Mouse (Mus musculus) spleen, adult 2 months (tissue): Measurements from ENCODE around the gene Necap2. TPM values are rescaled to one million over a fixed set of nuclear protein-coding genes. Genes with fewer than 3 reads are reported as not detected.

ENCODE experiments used
- DNase-seq, 2 experiments: peaks; one replicate each; pipeline versions ENCODE4 v3.0.0 to v3.0.0-alpha.2; 2012 to 2021; ENCODE audit warnings: low spot score in 2 of 2, low read depth in 1 of 2
- H3K27ac ChIP-seq: fragments of 200-500 bp; 2 replicates; pipeline ENCODE4 v1.5.1; 2012; ENCODE audit warnings: low read length, inconsistent platforms; ENCODE audit not compliant: insufficient read depth
- H3K27me3 ChIP-seq: fragments of 200-500 bp; 2 replicates; pipeline ENCODE4 v1.6.1; 2012; ENCODE audit warnings: mild to moderate bottlenecking, moderate library complexity, low read length, inconsistent platforms; ENCODE audit not compliant: control insufficient read depth, insufficient read depth
- H3K36me3 ChIP-seq: fragments of 200-500 bp; 2 replicates; pipeline ENCODE4 v1.6.1; 2012; ENCODE audit warnings: mild to moderate bottlenecking, low read length, inconsistent platforms; ENCODE audit not compliant: control insufficient read depth, insufficient read depth
- H3K4me1 ChIP-seq: fragments of 200-500 bp; 2 replicates; pipeline ENCODE4 v1.6.1; 2011; ENCODE audit warnings: inconsistent platforms; ENCODE audit not compliant: control insufficient read depth, insufficient read depth, insufficient read length
- H3K4me3 ChIP-seq: fragments of 200-500 bp; 2 replicates; pipeline ENCODE4 v1.5.1; 2011; ENCODE audit warnings: mild to moderate bottlenecking, inconsistent platforms; ENCODE audit not compliant: insufficient read depth, insufficient read length; ENCODE audit errors: extremely low read depth
- CTCF ChIP-seq: fragments of 200-500 bp; IDR thresholded peaks from 2 replicates; pipeline ENCODE4 v1.5.1; 2011; ENCODE audit warnings: mild to moderate bottlenecking, inconsistent platforms; ENCODE audit not compliant: insufficient read depth, insufficient read length, insufficient replicate concordance; ENCODE audit errors: extremely low read depth
- POLR2A ChIP-seq: fragments of 200-500 bp; IDR thresholded peaks from 2 replicates; pipeline ENCODE4 v1.6.1; 2011; ENCODE audit warnings: low read depth, low read length, inconsistent platforms
- WGBS: fragments of 180-500 bp; shearing (Covaris S2); methylation state at CpG from one replicate; pipeline ENCODE4 v1.1.7; 2018; 5-methylcytosine and 5-hydroxymethylcytosine counted together
- polyA plus RNA-seq: library from polyadenylated mRNA; depleted of rRNA; stranded (reverse); fragments of >200 nt; gene quantifications from 2 replicates; pipeline ENCODE4 v1.2.3, GENCODE M21; 2012

Gene Necap2
- polyA plus RNA-seq, 1 experiment: 71.3 TPM

DNA sequence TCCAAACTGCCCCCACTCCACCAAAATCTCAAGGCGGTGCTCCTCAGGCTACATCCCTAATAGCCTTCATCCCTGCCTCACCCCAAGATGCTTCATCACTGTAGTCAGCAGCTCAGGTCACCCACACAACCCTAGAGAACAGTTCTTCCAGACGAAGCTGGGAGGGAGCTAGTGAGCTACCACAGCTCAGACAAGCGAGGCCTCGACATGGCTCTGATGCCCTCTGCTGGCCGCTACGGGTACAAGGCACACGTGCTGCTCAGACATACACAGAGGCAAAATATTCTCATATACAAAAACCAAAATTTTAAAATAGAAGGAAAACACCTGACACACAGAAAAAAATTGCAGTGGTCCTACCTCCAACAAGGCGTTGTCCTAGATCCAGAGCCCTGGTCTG lies 13.0 kb downstream of the Necap2 start:
- Histone ChIP-seq H3K4me1 (no peaks in the 10 kb centered on the region), H3K27ac (no peak overlapping the region), H3K36me3 (peaks cover 38% of the 10 kb centered on the region), H3K4me3 (no peak overlapping the region), H3K27me3 (no peaks in the 10 kb centered on the region)
- peak; percentile 78 to 82 for DNase-seq
- WGBS: 10% methylated on average over 8 of the region's 8 CpGs
- TF ChIP-seq CTCF (peak; percentile 98), POLR2A (no peak)

DNA sequence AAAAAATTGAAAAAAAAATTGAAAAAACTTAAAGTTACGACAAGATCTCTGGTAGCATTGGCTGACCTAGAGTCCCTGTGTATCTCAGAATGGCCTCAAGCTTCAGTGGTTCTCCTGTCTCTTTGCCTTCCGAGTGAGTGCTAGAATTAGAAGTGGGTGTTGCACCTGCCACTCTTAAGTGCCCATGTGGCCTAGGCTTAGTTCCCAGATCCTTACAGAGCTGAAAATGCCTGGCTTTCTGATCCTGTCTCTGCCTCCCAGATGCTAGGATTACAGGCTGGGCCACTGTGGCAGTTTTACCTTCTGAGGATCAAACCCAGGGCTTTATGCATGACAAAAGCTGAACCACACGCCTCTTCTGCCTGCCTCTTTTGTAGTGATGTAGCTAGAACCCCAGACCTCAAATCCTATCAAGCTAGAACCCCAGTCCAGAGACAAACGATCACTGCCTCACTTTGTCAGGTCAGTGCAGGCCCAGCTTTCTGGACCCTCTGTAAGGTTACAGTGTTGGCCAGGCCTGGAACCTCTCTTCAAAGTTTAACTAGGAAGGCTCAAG lies 14.0 kb downstream of the Necap2 start:
- WGBS: 94% methylated on average over 4 of the region's 4 CpGs
- Histone ChIP-seq H3K4me3 (no peak overlapping the region), H3K36me3 (peaks cover 30% of the 10 kb centered on the region), H3K27ac (no peak overlapping the region), H3K4me1 (no peaks in the 10 kb centered on the region), H3K27me3 (no peaks in the 10 kb centered on the region)
- TF ChIP-seq POLR2A: no peak
- no peak for DNase-seq

DNA sequence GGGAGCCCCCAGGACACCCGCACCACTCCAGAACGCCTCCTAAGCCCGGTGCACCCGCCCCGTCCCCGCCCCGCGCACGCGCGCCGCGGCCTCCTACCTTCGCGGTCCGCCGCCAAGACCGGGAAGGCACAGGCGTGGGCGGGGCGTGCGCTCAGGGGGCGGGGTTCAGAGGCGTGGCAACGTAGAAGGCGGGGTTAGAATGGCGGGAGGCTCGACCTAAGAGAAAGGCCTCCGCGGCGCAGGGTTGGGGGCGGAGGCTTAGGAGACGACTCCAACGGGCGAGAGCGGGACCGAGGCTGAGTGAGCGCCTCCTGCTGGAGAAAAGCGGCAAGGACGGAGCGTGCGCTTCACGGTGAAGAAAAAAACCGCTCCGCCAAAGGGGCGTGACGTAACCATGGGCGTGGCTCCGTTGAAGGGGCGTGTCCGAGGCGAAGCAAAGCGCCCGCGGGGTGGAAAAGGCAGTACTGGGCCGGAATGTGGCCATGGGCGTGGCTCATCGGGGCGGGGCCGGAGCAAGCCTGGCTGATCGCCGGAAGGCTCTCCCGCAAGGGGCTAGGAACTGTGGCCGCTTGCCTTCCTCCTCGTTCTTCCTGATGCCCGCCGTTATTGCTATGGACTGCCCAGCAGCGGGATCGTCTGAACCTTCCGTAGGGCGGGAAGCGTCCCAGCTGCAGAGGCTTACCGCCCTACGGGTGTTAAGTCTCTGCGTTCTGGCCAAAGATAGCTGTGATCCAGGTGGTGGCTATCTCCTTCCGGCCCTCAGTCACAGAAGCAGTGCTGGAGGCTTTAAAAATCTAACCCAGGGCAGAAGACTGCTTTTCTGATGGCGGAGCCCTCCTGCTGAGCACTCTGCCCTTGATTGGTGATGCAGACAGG lies 17.5 kb downstream of the Necap2 start, which contains the start of gene Crocc:
TSS of gene Crocc (minus strand) at position 125 of the 876 bp plus-strand sequence.
- no peaks in the 10 kb centered on the region; the same call in 1 of the 2 replicates for H3K36me3 ChIP-seq
- peak within 1 kb of the TSS; percentile 73 for H3K4me3 ChIP-seq
- TF ChIP-seq CTCF (peak; percentile 96), POLR2A (peak; percentile 61)
- no peaks in the 10 kb centered on the region for H3K4me1 ChIP-seq
- peak; percentile 98 to 100 for DNase-seq
- WGBS: under 1% methylated on average over 77 of the region's 77 CpGs
- no peaks in the 10 kb centered on the region for H3K27me3 ChIP-seq
- H3K27ac ChIP-seq: peak within 1 kb of the TSS; percentile 80

DNA sequence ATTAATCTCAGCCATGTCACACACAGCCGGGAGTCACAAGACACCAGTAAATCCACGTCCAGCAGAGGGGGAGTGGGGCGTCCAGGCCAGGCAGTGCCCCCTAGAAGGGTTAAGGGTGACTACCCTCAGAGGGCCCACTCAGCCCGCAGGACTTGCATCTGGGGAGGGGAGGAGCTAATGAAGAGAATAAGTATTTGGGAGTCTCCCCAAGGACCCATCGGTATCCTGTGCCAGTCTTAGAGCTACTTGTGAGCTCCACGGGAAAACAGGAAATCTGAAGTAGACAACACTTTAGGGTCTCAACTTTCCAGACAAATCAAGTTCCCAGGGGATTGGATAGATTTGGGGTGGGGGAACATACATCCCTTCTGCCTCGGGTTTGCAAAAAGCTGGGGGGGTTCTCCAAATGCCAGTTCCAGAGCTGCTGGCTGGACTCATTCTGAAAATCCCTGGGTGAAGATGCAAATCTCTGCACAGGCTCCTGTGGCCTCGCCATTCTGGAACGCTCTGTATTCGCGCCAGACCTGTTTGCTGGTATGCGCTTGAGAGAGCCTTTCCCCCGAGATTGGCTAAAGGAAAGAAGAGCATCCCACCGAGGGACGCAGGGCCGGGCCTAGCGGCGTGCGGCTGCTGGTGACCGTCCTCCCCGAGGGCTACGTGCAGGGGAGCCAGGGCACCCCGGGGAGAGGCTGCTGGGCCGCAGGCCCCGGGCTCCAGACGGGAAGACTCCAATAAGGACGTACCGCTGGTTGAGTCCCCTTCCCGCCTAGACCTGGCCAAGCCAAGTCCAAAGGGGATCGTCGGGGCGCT lies 18.3 kb downstream of the Necap2 start:
- 10% methylated on average over 32 of the region's 32 CpGs for WGBS
- Histone ChIP-seq H3K4me1 (no peaks in the 10 kb centered on the region), H3K36me3 (no peaks in the 10 kb centered on the region), H3K4me3 (peak overlapping the region; percentile 73), H3K27me3 (no peaks in the 10 kb centered on the region), H3K27ac (peak overlapping the region; percentile 9; the same call in 1 of the 2 replicates)
- DNase-seq: no peak
- TF ChIP-seq CTCF (no peak), POLR2A (no peak)

DNA sequence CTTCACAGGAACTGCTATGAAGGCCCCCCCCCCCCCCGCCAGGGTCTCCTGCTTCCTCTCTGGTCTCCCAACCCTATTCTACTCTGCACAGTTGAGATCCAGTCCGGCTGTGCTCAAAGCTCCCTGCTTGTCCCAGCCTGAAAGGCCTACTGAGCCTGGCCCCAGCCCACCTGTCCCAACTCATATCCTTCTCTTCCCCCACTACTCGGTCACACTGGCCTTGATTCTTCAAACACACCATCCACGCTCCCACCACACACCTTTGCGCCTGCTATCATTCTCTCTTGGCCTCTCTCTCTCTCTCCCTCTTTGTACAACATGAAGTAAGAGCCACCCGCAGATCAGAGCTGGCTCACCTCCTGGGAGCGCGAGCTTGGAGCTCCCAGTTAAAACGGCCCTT lies 19.3 kb downstream of the Necap2 start:
- H3K4me1 ChIP-seq: no peaks in the 10 kb centered on the region
- TF ChIP-seq CTCF (no peak), POLR2A (no peak)
- no peaks in the 10 kb centered on the region for H3K36me3 ChIP-seq
- H3K27ac ChIP-seq: no peak overlapping the region
- H3K27me3 ChIP-seq: no peaks in the 10 kb centered on the region
- 90% methylated on average over 9 of the region's 9 CpGs for WGBS
- H3K4me3 ChIP-seq: no peak overlapping the region
- no peak for DNase-seq

DNA sequence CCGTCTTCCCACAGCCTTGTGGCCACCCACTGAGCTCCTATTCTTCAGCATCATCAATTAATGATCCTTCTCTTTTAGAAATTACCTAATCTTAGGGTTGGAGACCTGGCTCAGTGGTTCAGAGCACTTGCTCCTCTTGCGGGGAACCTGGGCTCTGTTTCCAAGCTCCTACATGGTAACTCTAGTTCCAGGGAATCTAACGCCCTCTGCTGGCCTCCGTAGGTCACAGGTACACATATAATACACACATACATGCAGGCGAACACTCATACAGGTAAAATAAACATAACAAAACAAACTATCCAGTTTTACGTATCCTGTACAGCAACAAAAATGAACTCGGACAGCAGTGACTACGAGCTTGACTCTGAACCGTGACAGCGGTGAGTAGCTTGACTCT lies 21.2 kb downstream of the Necap2 start:
- no peaks in the 10 kb centered on the region for H3K27me3 ChIP-seq
- 96% methylated on average over 10 of the region's 10 CpGs for WGBS
- no peaks in the 10 kb centered on the region for H3K36me3 ChIP-seq
- H3K4me1 ChIP-seq: no peaks in the 10 kb centered on the region
- no peak for TF ChIP-seq CTCF
- no peak for TF ChIP-seq POLR2A
- no peak for DNase-seq
- no peak overlapping the region for H3K27ac ChIP-seq
- H3K4me3 ChIP-seq: no peak overlapping the region
